Mouse (Mus musculus) megakaryocyte, embryonic 14.5 days (primary cell): Measurements from ENCODE around the gene Sgtb.

Experiments used
- FLI1 ChIP-seq: IDR thresholded peaks from 2 replicates; pipeline ENCODE4 v1.6.1; 2012; ENCODE audit warnings: low read length, inconsistent platforms, mixed read lengths
- GATA1 ChIP-seq: IDR thresholded peaks from 3 replicates; pipeline ENCODE4 v1.6.1; 2012; ENCODE audit warnings: mixed read lengths, low read length, inconsistent platforms, borderline replicate concordance

- TF ChIP-seq GATA1 (no peak), FLI1 (no peak)
Measured at GRCm38 (mm10) chr13:104109288-104109815, at the start of gene Sgtb, which contains the start of gene Nln.
